Comparison of ENCODE assay signal across 8 mouse cellular contexts in genomic region chr2:13792256-13793005, GRCm38 (mm10). TPM values are rescaled to one million over a fixed set of nuclear protein-coding genes. Genes with fewer than 3 reads are reported as not detected.
A peak's percentile ranks its signal among the peaks of the same experiment; 100 is the strongest.
DNase-seq lines count a peak whose midpoint lies in the region; ATAC-seq lines count a peak whose summit lies in the region.
"Had no signal": no experiment of that assay in that cellular context is flagged by ENCODE, and none has a peak within 500 bp of the region (broad histone marks: within the 10 kb centered on the region; RNA-seq: fewer than 3 reads in every experiment).

No protein-coding gene starts in this region.

- H3K4me1 ChIP-seq in forebrain, embryonic 13.5 days = peaks cover 9% of the 10 kb centered on the region; the same call in 1 of the 2 replicates
- no peaks in the 10 kb centered on the region for H3K4me1 ChIP-seq in limb, embryonic 11.5 days (ENCODE audit: control insufficient read depth, insufficient read depth, low read length)
- H3K4me1 ChIP-seq in stomach, embryonic 14.5 days (ENCODE audit: control insufficient read depth, insufficient read depth, low read length) = 0 out of 2 replicates have a peak, but pooled peaks cover 4% of the 10 kb centered on the region

- H3K9me3 ChIP-seq in forebrain, embryonic 13.5 days (replicated peaks) = no peaks in the 10 kb centered on the region
- H3K9me3 ChIP-seq in limb, embryonic 11.5 days (ENCODE audit: control insufficient read depth, low read length) = 0 out of 2 replicates have a peak, but pooled peaks cover 4% of the 10 kb centered on the region
- no peaks in the 10 kb centered on the region for H3K9me3 ChIP-seq in stomach, embryonic 14.5 days (ENCODE audit: control insufficient read depth, low read depth, low read length)

- no peak overlapping the region for H3K27ac ChIP-seq in forebrain, embryonic 13.5 days
- H3K27ac ChIP-seq in limb, embryonic 11.5 days (replicated peaks; ENCODE audit: low read depth, low read length) = no peak overlapping the region
- H3K27ac ChIP-seq in stomach, embryonic 14.5 days (ENCODE audit: low read length) = no peak overlapping the region

- H3K4me2 ChIP-seq in forebrain, embryonic 13.5 days = peak overlapping the region; percentile 97
- peak overlapping the region; percentile 94; the same call in 1 of the 2 replicates for H3K4me2 ChIP-seq in limb, embryonic 11.5 days (ENCODE audit: low read depth, severe bottlenecking)
- peak overlapping the region; percentile 92; the same call in 1 of the 2 replicates for H3K4me2 ChIP-seq in stomach, embryonic 14.5 days (replicated peaks; ENCODE audit: low read depth, low read length)

- H3K27me3 ChIP-seq in forebrain, embryonic 13.5 days = peaks cover 36% of the 10 kb centered on the region
- H3K27me3 ChIP-seq in limb, embryonic 11.5 days (ENCODE audit: control insufficient read depth, insufficient read depth, low read length) = peaks cover 19% of the 10 kb centered on the region
- H3K27me3 ChIP-seq in stomach, embryonic 14.5 days (ENCODE audit: control insufficient read depth, insufficient read depth, low read length) = peaks cover 11% of the 10 kb centered on the region

- no peaks in the 10 kb centered on the region for H3K36me3 ChIP-seq in forebrain, embryonic 13.5 days (ENCODE audit: poor library complexity, severe bottlenecking)
- no peaks in the 10 kb centered on the region for H3K36me3 ChIP-seq in limb, embryonic 11.5 days (ENCODE audit: control insufficient read depth, insufficient read depth, low read length)
- H3K36me3 ChIP-seq in stomach, embryonic 14.5 days (ENCODE audit: control insufficient read depth, insufficient read depth, low read length) = no peaks in the 10 kb centered on the region

- peak overlapping the region; percentile 60 for H3K4me3 ChIP-seq in forebrain, embryonic 13.5 days
- no peak overlapping the region for H3K4me3 ChIP-seq in limb, embryonic 11.5 days (ENCODE audit: low read depth, low read length)
- H3K4me3 ChIP-seq in stomach, embryonic 14.5 days (ENCODE audit: low read depth, low read length) = peak overlapping the region; percentile 47
- H3K4me3 ChIP-seq: myocyte had no signal

- WGBS in forebrain, embryonic 13.5 days = 43% methylated on average over 13 of the region's 13 CpGs
- 41% methylated on average over 13 of the region's 13 CpGs for WGBS in limb, embryonic 11.5 days
- WGBS in stomach, embryonic 14.5 days = 44% methylated on average over 13 of the region's 13 CpGs

- no peak overlapping the region for H3K9ac ChIP-seq in forebrain, embryonic 13.5 days
- no peak overlapping the region for H3K9ac ChIP-seq in limb, embryonic 11.5 days (ENCODE audit: low read length)
- no peak overlapping the region for H3K9ac ChIP-seq in stomach, embryonic 14.5 days (replicated peaks; ENCODE audit: low read depth, low read length)

- ATAC-seq in forebrain, embryonic 13.5 days = peak; percentile 7; the same call in 1 of the 2 replicates
- ATAC-seq in limb, embryonic 11.5 days (ENCODE audit: insufficient number of reproducible peaks, low FRiP score, low TSS enrichment, low read depth) = no peak
- ATAC-seq in stomach, embryonic 14.5 days (ENCODE audit: insufficient number of reproducible peaks, insufficient read depth, low FRiP score, low read depth) = no peak

- peak; percentile 6 for DNase-seq in right cerebral cortex, postnatal 4 days
- DNase-seq in right cerebral cortex, adult 18-20 months = no peak
- no peak for DNase-seq in limb, embryonic 11.5 days (ENCODE audit: low spot score)
- DNase-seq in layer of hippocampus, postnatal 36 days = no peak
- DNase-seq in right cerebral cortex, postnatal 10 days (ENCODE audit: low spot score in 2 of 2) = no peak

RNA-seq across cellular contexts. Expression of gene St8sia6, which starts 1.4 kb away (rescaled TPM):
- polyA plus RNA-seq in forebrain, embryonic 13.5 days (2015; fragmentation: Nextera tagmentation; extraction: Ambion mirVana) = 0.19 and 0.21 TPM in 2 replicates
- polyA plus RNA-seq in limb, embryonic 11.5 days (2014; fragmentation: Nextera tagmentation; extraction: Ambion mirVana) = 1.1 and 1.4 TPM in 2 replicates
- 1.1 and 1.3 TPM in 2 replicates for polyA plus RNA-seq in stomach, embryonic 14.5 days (2014; fragmentation: Nextera tagmentation; extraction: Ambion mirVana)
- 1 to 10 TPM; 2.8 to 4.4 TPM for total RNA-seq in layer of hippocampus, postnatal 36 days (2021)
